Mouse (Mus musculus) forebrain, embryonic 16.5 days (tissue): ENCODE data around the gene Mblac2. TPM values are rescaled to one million over a fixed set of nuclear protein-coding genes. Genes with fewer than 3 reads are reported as not detected.
"Not testable (repeated sequence)": the region's sequence is repeated elsewhere in the genome, so short reads cannot be mapped to it uniquely, and the experiment has no call there.

Source experiments
- ATAC-seq: fragments of 200-750 bp; cut with Nextera tagmentation; 2 replicates; pipeline ENCODE4 v1.8.0; 2017; ENCODE audit warnings: mild to moderate bottlenecking, moderate library complexity
- H3K27ac ChIP-seq: fragments of 300-500 bp; sonication (generic); 2 replicates; pipeline ENCODE4 v1.5.1; 2014; ENCODE audit warnings: low read length, control low read depth
- H3K27me3 ChIP-seq: fragments of 300-500 bp; sonication (generic); replicated peaks from 2 replicates; pipeline ENCODE4 v1.6.1; 2014; ENCODE audit warnings: low read length; ENCODE audit not compliant: control insufficient read depth, insufficient read depth
- H3K36me3 ChIP-seq: fragments of 300-500 bp; sonication (generic); 2 replicates; pipeline ENCODE4 v1.6.1; 2014; ENCODE audit not compliant: control insufficient read depth, insufficient read depth
- H3K4me1 ChIP-seq: fragments of 300-500 bp; sonication (generic); replicated peaks from 2 replicates; pipeline ENCODE4 v1.6.1; 2014; ENCODE audit warnings: low read length; ENCODE audit not compliant: control insufficient read depth, insufficient read depth
- H3K4me2 ChIP-seq: fragments of 300-500 bp; sonication (generic); 2 replicates; pipeline ENCODE4 v1.6.1; 2014; ENCODE audit warnings: mild to moderate bottlenecking, low read length, control low read depth
- H3K4me3 ChIP-seq: fragments of 300-500 bp; sonication (generic); replicated peaks from 2 replicates; pipeline ENCODE4 v1.5.1; 2014; ENCODE audit warnings: mild to moderate bottlenecking, low read length, control low read depth
- H3K9ac ChIP-seq: fragments of 300-500 bp; sonication (generic); replicated peaks from 2 replicates; pipeline ENCODE4 v1.6.1; 2014; ENCODE audit warnings: low read depth, low read length, control low read depth
- H3K9me3 ChIP-seq: fragments of 300-500 bp; sonication (generic); 2 replicates; pipeline ENCODE4 v1.6.1; 2016; ENCODE audit warnings: low read length; ENCODE audit not compliant: control insufficient read depth
- WGBS: fragments of 180-500 bp; shearing (Covaris S2); extraction: QIAGEN DNeasy Blood & Tissue Kit; methylation state at CpG from one replicate; pipeline ENCODE4 v1.1.7; 2014; 5-methylcytosine and 5-hydroxymethylcytosine counted together
- polyA plus RNA-seq: library from polyadenylated mRNA; unstranded; fragments of >200 nt; fragmentation: Nextera tagmentation; extraction: Ambion mirVana; gene quantifications from 2 replicates; pipeline ENCODE4 v1.2.1, GENCODE M21; 2015

The Mblac2 gene
- polyA plus RNA-seq, 1 experiment from 2014 or later, result 38.4 TPM

DNA sequence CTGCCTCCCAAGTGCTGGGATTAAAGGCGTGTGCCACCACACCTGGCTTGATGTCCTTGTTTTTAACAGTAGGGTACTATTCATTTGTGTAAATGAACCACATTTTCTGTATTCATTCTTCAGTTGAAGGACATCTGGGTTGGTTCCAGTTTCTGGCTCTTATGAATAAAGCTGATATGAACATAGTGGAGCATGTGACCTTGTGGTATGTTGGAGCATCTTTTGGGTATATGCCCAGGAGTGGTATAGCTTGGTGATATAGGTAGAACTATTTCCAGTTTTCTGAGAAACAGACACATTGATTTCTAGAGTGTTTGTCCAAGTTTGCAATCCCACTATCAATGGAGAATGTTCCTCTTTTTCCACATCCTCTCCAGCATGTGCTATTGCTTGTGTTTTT is 2.8 kb downstream of the Mblac2 start:
- 96% methylated on average over 1 of the region's 1 CpGs for WGBS
- no peak overlapping the region for H3K4me2 ChIP-seq
- H3K9ac ChIP-seq, result no peak overlapping the region
- no peak overlapping the region for H3K27ac ChIP-seq
- no peak for ATAC-seq
- H3K9me3 ChIP-seq, result no peaks in the 10 kb centered on the region; the same call in 1 of the 2 replicates
- H3K4me1 ChIP-seq, result peaks cover 19% of the 10 kb centered on the region
- no peaks in the 10 kb centered on the region for H3K36me3 ChIP-seq
- no peaks in the 10 kb centered on the region for H3K27me3 ChIP-seq
- no peak overlapping the region for H3K4me3 ChIP-seq

DNA sequence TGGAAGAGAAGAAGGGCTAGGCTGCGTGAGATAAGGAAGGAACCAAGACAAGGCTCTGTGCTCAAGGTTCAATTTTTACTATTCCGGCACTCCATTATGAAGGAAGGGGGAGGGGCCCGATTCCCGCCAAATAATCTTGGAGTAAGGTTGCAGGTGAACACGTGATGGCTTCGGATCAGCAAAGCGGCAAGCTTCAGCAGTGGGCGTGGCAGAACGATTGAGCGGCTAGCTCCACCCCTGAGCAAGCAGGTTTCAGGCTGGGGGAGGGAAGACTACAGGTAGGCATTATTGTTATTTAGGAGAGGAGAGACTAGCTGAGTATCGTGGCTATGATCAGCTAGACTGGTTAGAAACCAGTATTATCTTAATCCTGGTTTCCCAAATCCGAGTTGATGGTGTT is 17.0 kb downstream of the Mblac2 start:
- not testable (repeated sequence) for H3K9me3 ChIP-seq, ATAC-seq, H3K4me3 ChIP-seq, H3K27me3 ChIP-seq, H3K4me2 ChIP-seq, H3K4me1 ChIP-seq, H3K36me3 ChIP-seq, H3K27ac ChIP-seq, H3K9ac ChIP-seq
- 59% methylated on average over 12 of the region's 12 CpGs for WGBS

DNA sequence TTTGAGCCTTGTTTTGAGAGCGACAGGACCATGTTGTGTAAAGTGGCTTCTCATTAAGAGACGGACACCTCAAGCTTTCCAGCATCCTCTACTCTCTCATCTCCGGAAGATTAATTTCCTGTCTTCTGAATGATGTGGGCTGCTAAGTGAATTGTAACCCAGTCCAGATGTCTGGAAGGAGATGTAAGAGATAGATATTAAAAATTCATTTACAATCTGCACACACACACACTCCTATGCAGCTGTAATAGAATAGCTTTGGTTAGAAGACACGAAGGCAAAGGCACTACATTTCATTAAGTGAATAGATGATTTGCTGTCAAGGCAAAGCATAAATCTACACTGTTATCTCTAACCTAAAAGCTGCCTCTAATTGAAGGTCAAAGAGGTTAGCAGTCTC is 18.0 kb downstream of the Mblac2 start:
- no peak overlapping the region for H3K4me3 ChIP-seq
- ATAC-seq, result no peak
- WGBS, result 90% methylated on average over 4 of the region's 4 CpGs
- no peaks in the 10 kb centered on the region for H3K9me3 ChIP-seq
- H3K27me3 ChIP-seq, result no peaks in the 10 kb centered on the region
- no peak overlapping the region for H3K27ac ChIP-seq
- H3K36me3 ChIP-seq, result no peaks in the 10 kb centered on the region
- H3K4me1 ChIP-seq, result no peaks in the 10 kb centered on the region
- H3K4me2 ChIP-seq, result no peak overlapping the region
- no peak overlapping the region for H3K9ac ChIP-seq

DNA sequence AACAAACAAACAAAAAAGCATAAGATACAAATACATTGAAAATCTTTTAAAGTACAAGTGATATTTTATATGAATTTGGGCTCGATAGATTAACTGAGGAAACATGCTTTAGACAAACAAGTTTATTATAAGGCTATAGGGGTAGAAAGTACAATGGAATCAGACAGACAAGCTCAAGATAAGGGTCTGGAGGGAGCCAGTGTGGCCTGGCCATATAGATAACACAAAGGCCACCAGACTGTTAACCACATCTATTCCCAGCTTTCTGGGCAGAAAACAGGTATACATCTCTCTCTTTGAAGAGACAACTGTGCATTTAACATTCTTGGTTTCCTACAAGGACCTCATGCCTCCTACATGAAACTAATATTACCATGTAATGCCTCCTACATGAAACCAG is 19.2 kb downstream of the Mblac2 start:
- Histone ChIP-seq H3K36me3 (no peaks in the 10 kb centered on the region), H3K4me2 (no peak overlapping the region), H3K4me1 (no peaks in the 10 kb centered on the region), H3K9me3 (no peaks in the 10 kb centered on the region), H3K27me3 (no peaks in the 10 kb centered on the region), H3K4me3 (no peak overlapping the region), H3K9ac (no peak overlapping the region), H3K27ac (no peak overlapping the region)
- WGBS, result 96% methylated on average over 1 of the region's 1 CpGs
- ATAC-seq, result no peak

GRCm38 (mm10) chr13:81736606-81737005 is 25.5 kb downstream of the Mblac2 start:
- no peak overlapping the region for H3K9ac ChIP-seq
- H3K4me2 ChIP-seq, result no peak overlapping the region
- no peaks in the 10 kb centered on the region for H3K36me3 ChIP-seq
- H3K27ac ChIP-seq, result no peak overlapping the region
- no peaks in the 10 kb centered on the region for H3K9me3 ChIP-seq
- 88% methylated on average over 5 of the region's 5 CpGs for WGBS
- no peaks in the 10 kb centered on the region for H3K27me3 ChIP-seq
- no peak for ATAC-seq
- H3K4me3 ChIP-seq, result no peak overlapping the region
- H3K4me1 ChIP-seq, result no peaks in the 10 kb centered on the region

DNA sequence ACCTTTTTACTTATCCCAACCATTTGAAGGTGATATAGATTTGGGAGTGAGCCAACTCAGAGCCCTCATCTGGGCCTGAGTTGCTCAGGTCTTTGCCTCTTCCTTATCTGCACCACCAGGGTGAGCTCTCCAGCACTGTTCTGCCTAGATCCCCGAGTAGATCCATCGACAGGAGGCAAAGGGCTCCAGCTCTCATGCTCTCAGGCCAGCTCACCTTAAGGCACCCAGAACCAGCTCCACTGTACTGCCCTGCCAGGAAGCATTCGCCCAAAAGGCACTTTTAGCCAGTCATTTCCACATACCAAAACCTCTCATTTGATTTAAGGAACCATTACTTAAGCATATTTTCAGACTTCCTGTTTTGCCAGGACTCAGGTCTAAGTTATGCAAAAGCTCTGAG is 29.8 kb downstream of the Mblac2 start:
- 54% methylated on average over 3 of the region's 3 CpGs for WGBS

GRCm38 (mm10) chr13:81743391-81744091 is 32.4 kb downstream of the Mblac2 start:
- no peak for ATAC-seq
- Histone ChIP-seq H3K9me3 (no peaks in the 10 kb centered on the region), H3K27ac (no peak overlapping the region), H3K4me2 (no peak overlapping the region), H3K9ac (no peak overlapping the region), H3K4me3 (no peak overlapping the region), H3K36me3 (no peaks in the 10 kb centered on the region), H3K27me3 (no peaks in the 10 kb centered on the region), H3K4me1 (no peaks in the 10 kb centered on the region)
- 52% methylated on average over 10 of the region's 10 CpGs for WGBS

More for the DNA sequence above, 29.8 kb downstream of the Mblac2 start:
- no peak overlapping the region for H3K27ac ChIP-seq
- H3K27me3 ChIP-seq, result no peaks in the 10 kb centered on the region
- no peaks in the 10 kb centered on the region for H3K4me1 ChIP-seq
- H3K9me3 ChIP-seq, result no peaks in the 10 kb centered on the region
- H3K9ac ChIP-seq, result no peak overlapping the region
- ATAC-seq, result no peak
- H3K4me3 ChIP-seq, result no peak overlapping the region
- H3K4me2 ChIP-seq, result no peak overlapping the region
- H3K36me3 ChIP-seq, result no peaks in the 10 kb centered on the region

- Histone ChIP-seq H3K36me3 (no peaks in the 10 kb centered on the region), H3K4me1 (no peaks in the 10 kb centered on the region), H3K4me3 (no peak overlapping the region), H3K9ac (no peak overlapping the region), H3K9me3 (no peaks in the 10 kb centered on the region), H3K4me2 (no peak overlapping the region), H3K27ac (no peak overlapping the region), H3K27me3 (no peaks in the 10 kb centered on the region)
- 34% methylated on average over 2 of the region's 2 CpGs for WGBS
- no peak for ATAC-seq
These were observed 32.9 kb downstream of the Mblac2 start for GRCm38 (mm10) chr13:81744092-81744396.

DNA sequence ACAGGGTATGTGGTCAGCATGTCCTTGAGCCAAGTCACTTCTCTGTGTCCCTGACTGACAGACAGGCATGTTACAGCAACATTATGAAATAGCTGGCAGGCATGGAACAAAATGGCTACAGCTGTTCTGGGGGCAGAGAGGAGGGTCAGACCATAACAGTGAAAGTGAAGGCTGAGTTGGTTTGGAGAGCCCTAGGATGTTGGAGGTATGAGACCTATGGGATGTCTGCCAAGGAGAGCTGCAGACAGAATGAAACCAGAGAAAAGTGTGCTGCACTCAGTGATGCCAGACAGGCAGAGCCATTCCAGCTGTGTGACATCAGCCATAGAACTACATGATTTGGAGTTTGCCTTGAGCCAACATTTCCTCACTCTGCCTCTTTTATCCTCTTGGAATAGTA is 43.7 kb downstream of the Mblac2 start:
- Histone ChIP-seq H3K9ac (no peak overlapping the region), H3K36me3 (no peaks in the 10 kb centered on the region), H3K4me1 (no peaks in the 10 kb centered on the region), H3K4me3 (no peak overlapping the region), H3K4me2 (no peak overlapping the region), H3K27ac (no peak overlapping the region), H3K9me3 (no peaks in the 10 kb centered on the region), H3K27me3 (no peaks in the 10 kb centered on the region)
- ATAC-seq, result no peak

DNA sequence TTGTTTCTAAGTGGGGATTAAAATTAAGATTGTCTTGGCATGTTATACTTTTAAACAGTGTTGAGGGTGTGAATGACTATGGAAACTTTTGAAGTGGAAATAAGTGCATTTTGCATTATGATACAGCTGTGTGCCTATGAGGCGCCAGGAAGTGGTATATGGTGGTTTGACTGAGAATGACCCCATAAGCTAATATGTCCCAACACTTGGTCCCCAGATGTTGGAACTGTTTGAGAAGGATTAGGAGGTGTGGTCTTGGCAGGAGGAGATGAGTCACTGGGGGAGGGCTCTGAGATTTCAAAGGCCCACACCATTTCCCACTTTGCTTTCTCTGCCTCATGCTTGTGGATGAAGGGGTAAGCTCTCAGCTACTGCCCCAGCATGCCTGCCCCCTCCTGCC is 44.2 kb downstream of the Mblac2 start:
- no peak overlapping the region for H3K9ac ChIP-seq
- no peak overlapping the region for H3K27ac ChIP-seq
- 95% methylated on average over 1 of the region's 1 CpGs for WGBS
- no peaks in the 10 kb centered on the region for H3K9me3 ChIP-seq
- H3K4me1 ChIP-seq, result no peaks in the 10 kb centered on the region
- no peaks in the 10 kb centered on the region for H3K36me3 ChIP-seq
- H3K27me3 ChIP-seq, result no peaks in the 10 kb centered on the region
- no peak overlapping the region for H3K4me2 ChIP-seq
- ATAC-seq, result no peak
- H3K4me3 ChIP-seq, result no peak overlapping the region
